Mouse (Mus musculus) B cell, adult 62 days (primary cell): Measurements from ENCODE around the gene Msmb. TPM values are rescaled to one million over a fixed set of nuclear protein-coding genes. Genes with fewer than 3 reads are reported as not detected.

Source experiments
- total RNA-seq: library from RNA; stranded (reverse); gene quantifications from 4 replicates; pipeline ENCODE4 v1.2.4, GENCODE M21; 2023

Gene Msmb
- total RNA-seq = not detected in 4 replicates

GRCm38 (mm10) chr14:32141723-32142122 is at the start of gene Msmb:
Msmb (plus strand) TSS chr14:32142023.

GRCm38 (mm10) chr14:32159690-32160246 is 17.9 kb downstream of the Msmb start, which contains the start of gene Ncoa4:
Ncoa4 (plus strand) TSS chr14:32159865.

DNA sequence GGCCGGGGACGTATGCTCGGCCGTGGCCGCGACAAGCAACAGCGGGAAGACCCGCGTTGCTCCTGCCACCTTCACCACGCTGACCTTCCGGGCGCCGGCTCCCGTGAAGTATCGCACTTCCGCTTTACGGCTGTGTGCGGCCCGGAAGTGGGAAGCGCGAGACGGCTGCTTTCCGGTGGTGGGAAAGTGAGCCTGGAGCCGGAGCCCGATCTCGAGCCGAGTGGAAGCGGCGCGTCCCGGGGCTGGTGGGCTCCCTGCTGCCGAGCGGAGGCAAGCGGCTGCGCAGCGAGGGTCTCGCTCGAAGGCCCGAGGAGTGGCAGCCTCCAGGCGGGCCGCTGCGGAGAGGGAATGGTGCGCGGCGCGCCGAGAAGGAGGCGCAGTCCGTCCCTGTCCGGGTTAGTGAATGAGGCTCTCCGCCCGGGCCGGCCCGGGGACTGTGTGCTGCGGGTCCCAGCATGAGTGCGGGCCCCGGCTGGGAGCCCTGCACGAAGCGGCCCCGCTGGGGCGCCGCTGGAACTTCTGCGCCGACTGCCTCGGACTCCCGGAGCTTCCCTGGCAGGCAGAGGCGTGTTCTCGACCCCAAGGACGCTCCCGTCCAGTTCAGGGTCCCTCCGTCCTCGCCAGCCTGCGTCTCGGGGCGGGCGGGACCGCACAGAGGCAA is 60.1 kb downstream of the Msmb start, which contains the start of the genes Timm23 and Parg:
Gene Timm23 (minus strand): TSS at position 108 of the 661 bp plus-strand sequence.
Gene Parg (plus strand): TSS at position 159 of the 661 bp plus-strand sequence.

Other genes starting within 250 kb of the Msmb start
- gene Galnt15, start 113.0 kb upstream of the Msmb start, total RNA-seq = 0.15 TPM in 1 of 4 replicates, not detected in the others
- gene Oxnad1, start 56.6 kb upstream of the Msmb start, total RNA-seq = 9.7 to 17.7 TPM (median 12.1 TPM) in 4 replicates
- 90.7 to 111 TPM (median 104 TPM) in 4 replicates for gene Dph3, start 56.3 kb upstream of the Msmb start, total RNA-seq
- 66.7 to 77.8 TPM (median 72.6 TPM) in 4 replicates for gene Ncoa4, start 17.8 kb downstream of the Msmb start, total RNA-seq
- 68.7 to 90.4 TPM (median 83.2 TPM) in 4 replicates for gene Timm23, start 59.9 kb downstream of the Msmb start, total RNA-seq
- gene Parg, start 59.9 kb downstream of the Msmb start, total RNA-seq = 54.1 to 65.2 TPM (median 60.9 TPM) in 4 replicates
- 0.53 TPM in 1 of 4 replicates, not detected in the others for gene Ogdhl, start 180.0 kb downstream of the Msmb start, total RNA-seq
- not detected in 4 replicates for gene 1700024G13Rik, start 246.4 kb downstream of the Msmb start, total RNA-seq